Mouse (Mus musculus) central nervous system, embryonic 18 days (tissue): Measurements from ENCODE around the gene Fermt2. TPM values are rescaled to one million over a fixed set of nuclear protein-coding genes. Genes with fewer than 3 reads are reported as not detected.

Source experiments
- polyA plus RNA-seq: library from polyadenylated mRNA; depleted of rRNA; stranded (reverse); fragments of >200 nt; gene quantifications from 2 replicates; pipeline ENCODE4 v1.2.3, GENCODE M21; 2012; rRNA removed

The Fermt2 gene
- 52.5 and 61.8 TPM in 2 replicates for polyA plus RNA-seq

DNA sequence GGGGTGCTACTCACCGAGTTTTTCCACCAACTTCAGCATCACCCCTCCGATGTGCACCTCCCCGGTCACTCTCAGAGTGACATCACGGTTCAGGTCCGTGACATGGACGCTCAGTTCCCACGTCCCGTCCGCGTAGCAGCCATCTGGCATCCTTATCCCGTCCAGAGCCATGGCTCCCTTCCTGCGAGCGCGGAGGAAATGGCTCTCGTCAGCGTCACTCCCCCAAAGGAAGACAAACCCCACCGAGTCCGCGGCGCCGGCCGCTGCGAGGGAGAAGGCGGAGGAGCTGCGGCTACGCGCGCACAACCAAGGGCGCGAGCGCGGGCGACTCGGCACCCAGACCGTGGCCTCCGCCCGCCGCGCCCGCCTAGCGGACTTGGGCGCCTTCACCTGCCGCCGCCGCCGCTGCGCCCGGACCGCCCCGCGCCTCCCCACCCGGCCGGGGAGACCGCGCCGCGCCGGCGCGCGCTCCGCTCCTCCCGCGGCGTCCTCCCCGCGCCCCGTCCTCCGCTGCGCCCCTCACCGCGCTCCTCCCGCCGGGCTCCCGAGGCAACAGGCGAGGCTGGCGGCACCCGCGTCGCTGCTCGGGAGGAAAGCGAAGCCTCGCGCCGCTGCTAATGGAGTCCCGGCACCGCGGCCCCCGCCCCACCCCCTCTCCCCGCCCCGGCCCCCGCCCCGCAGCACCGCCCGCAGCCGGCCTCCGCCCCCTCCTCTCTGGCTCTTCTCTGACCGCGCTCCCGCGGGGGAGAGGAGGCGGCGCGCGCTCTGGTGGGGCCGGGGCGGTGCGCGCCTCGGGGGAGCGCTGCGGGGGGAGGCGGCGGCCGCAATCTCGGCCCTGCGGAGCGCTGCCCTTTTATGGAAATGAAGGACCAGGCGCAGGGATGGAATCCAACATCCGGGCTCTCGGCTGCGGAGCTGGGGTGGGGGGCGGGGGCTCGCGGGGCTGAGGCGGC lies at the start of gene Fermt2:
Fermt2 (minus strand) TSS at position 708 of the 953 bp plus-strand sequence.

Other genes with a start within 250 kb of the Fermt2 start
- 20.7 and 20.9 TPM in 2 replicates for gene Ero1l, start 211.3 kb downstream of the Fermt2 start, polyA plus RNA-seq
- 137 and 151 TPM in 2 replicates for gene Psmc6, start 200.3 kb downstream of the Fermt2 start, polyA plus RNA-seq
- 29.3 and 30.7 TPM in 2 replicates for gene Styx, start 179.0 kb downstream of the Fermt2 start, polyA plus RNA-seq
- 12.9 and 14.1 TPM in 2 replicates for gene Gnpnat1, start 125.2 kb downstream of the Fermt2 start, polyA plus RNA-seq
- 48.9 and 53.0 TPM in 2 replicates for gene Ddhd1, start 128.0 kb upstream of the Fermt2 start, polyA plus RNA-seq